Mouse (Mus musculus): Measurements from ENCODE around the gene Olfr267.

GRCm38 (mm10) chr4:58832908-58833307 lies 45.4 kb upstream of the Olfr267 start:
- no peak for TF ChIP-seq CTCF (IDR thresholded peaks at IDR 0.05)
- TF ChIP-seq POLR2A (IDR thresholded peaks at IDR 0.05; ENCODE audit: insufficient read depth, low read depth, low read length): no peak
- TF ChIP-seq EP300 (IDR thresholded peaks at IDR 0.05; ENCODE audit: insufficient read depth, low read depth, low read length): no peak
